Mouse (Mus musculus): ENCODE measurements at regions not wholly inside any gene's neighbourhood (a gene's known extent, or its start where the extent isn't known, plus 50 kb on each side); places are given as distances from the start of the nearest gene placed in this dataset.

GRCm38 (mm10) chr17:64426536-64426935 is 94.8 kb upstream of the Pja2 start:
- H3K9ac ChIP-seq (replicated peaks; ENCODE audit: low read length): no peak overlapping the region
- no peaks in the 10 kb centered on the region for H3K36me3 ChIP-seq (ENCODE audit: insufficient read depth, low read length)

GRCm38 (mm10) chr17:64439571-64439970 is 107.9 kb upstream of the Pja2 start:
- Histone ChIP-seq H3K9me3 (ENCODE audit: low read length) (no peaks in the 10 kb centered on the region), H3K27ac (ENCODE audit: low read length) (no peak overlapping the region), H3K27me3 (ENCODE audit: insufficient read depth, low read length) (no peaks in the 10 kb centered on the region), H3K4me3 (ENCODE audit: low read length) (no peak overlapping the region), H3K4me2 (replicated peaks; ENCODE audit: low read depth, low read length) (no peak overlapping the region), H3K9ac (replicated peaks; ENCODE audit: low read length) (no peak overlapping the region), H3K36me3 (ENCODE audit: insufficient read depth, low read length) (no peaks in the 10 kb centered on the region), H3K4me1 (ENCODE audit: insufficient read depth, low read length) (no peaks in the 10 kb centered on the region)
- no peak for ATAC-seq (ENCODE audit: low FRiP score, low TSS enrichment)
- 67% methylated on average over 1 of the region's 1 CpGs for WGBS

More at GRCm38 (mm10) chr17:64426536-64426935, 94.8 kb upstream of the Pja2 start:
- no peak overlapping the region for H3K4me3 ChIP-seq (ENCODE audit: low read length)
- 0 out of 2 replicates have a peak, but pooled peaks cover 2% of the 10 kb centered on the region for H3K4me1 ChIP-seq (ENCODE audit: insufficient read depth, low read length)
- 42% methylated on average over 5 of the region's 5 CpGs for WGBS
- no peak overlapping the region for H3K27ac ChIP-seq (ENCODE audit: low read length)
- no peaks in the 10 kb centered on the region for H3K27me3 ChIP-seq (ENCODE audit: insufficient read depth, low read length)
- H3K4me2 ChIP-seq (replicated peaks; ENCODE audit: low read depth, low read length): no peak overlapping the region
- no peak for ATAC-seq (ENCODE audit: low FRiP score, low TSS enrichment)
- no peaks in the 10 kb centered on the region for H3K9me3 ChIP-seq (ENCODE audit: low read length)

- Histone ChIP-seq H3K4me2 (replicated peaks; ENCODE audit: low read depth, low read length) (no peak overlapping the region), H3K9me3 (ENCODE audit: low read length) (no peaks in the 10 kb centered on the region), H3K9ac (replicated peaks; ENCODE audit: low read length) (no peak overlapping the region), H3K36me3 (ENCODE audit: insufficient read depth, low read length) (no peaks in the 10 kb centered on the region), H3K27ac (ENCODE audit: low read length) (no peak overlapping the region), H3K27me3 (ENCODE audit: insufficient read depth, low read length) (no peaks in the 10 kb centered on the region), H3K4me1 (ENCODE audit: insufficient read depth, low read length) (no peaks in the 10 kb centered on the region), H3K4me3 (ENCODE audit: low read length) (no peak overlapping the region)
- 71% methylated on average over 2 of the region's 2 CpGs for WGBS
- ATAC-seq (ENCODE audit: low FRiP score, low TSS enrichment): no peak
Measured at GRCm38 (mm10) chr17:64454736-64455135, 123.0 kb upstream of the Pja2 start.

- no peaks in the 10 kb centered on the region for H3K9me3 ChIP-seq (ENCODE audit: low read length)
- no peak for ATAC-seq (ENCODE audit: low FRiP score, low TSS enrichment)
- no peak overlapping the region for H3K27ac ChIP-seq (ENCODE audit: low read length)
- H3K4me3 ChIP-seq (ENCODE audit: low read length): no peak overlapping the region
- H3K9ac ChIP-seq (replicated peaks; ENCODE audit: low read length): no peak overlapping the region
- no peaks in the 10 kb centered on the region for H3K36me3 ChIP-seq (ENCODE audit: insufficient read depth, low read length)
- H3K27me3 ChIP-seq (ENCODE audit: insufficient read depth, low read length): no peaks in the 10 kb centered on the region; the same call in 1 of the 2 replicates
- no peaks in the 10 kb centered on the region for H3K4me1 ChIP-seq (ENCODE audit: insufficient read depth, low read length)
- WGBS: 77% methylated on average over 7 of the region's 7 CpGs
- no peak overlapping the region for H3K4me2 ChIP-seq (replicated peaks; ENCODE audit: low read depth, low read length)
Measured at GRCm38 (mm10) chr17:64466273-64466672, 134.3 kb upstream of the Man2a1 start.

- Histone ChIP-seq H3K4me3 (ENCODE audit: low read length) (no peak overlapping the region), H3K4me1 (ENCODE audit: insufficient read depth, low read length) (no peaks in the 10 kb centered on the region), H3K27me3 (ENCODE audit: insufficient read depth, low read length) (no peaks in the 10 kb centered on the region; the same call in 1 of the 2 replicates), H3K27ac (ENCODE audit: low read length) (no peak overlapping the region), H3K4me2 (replicated peaks; ENCODE audit: low read depth, low read length) (no peak overlapping the region), H3K36me3 (ENCODE audit: insufficient read depth, low read length) (no peaks in the 10 kb centered on the region), H3K9ac (replicated peaks; ENCODE audit: low read length) (no peak overlapping the region), H3K9me3 (ENCODE audit: low read length) (no peaks in the 10 kb centered on the region)
- no peak for ATAC-seq (ENCODE audit: low FRiP score, low TSS enrichment)
- 88% methylated on average over 9 of the region's 9 CpGs for WGBS
Measured at GRCm38 (mm10) chr17:64466746-64467145, 133.8 kb upstream of the Man2a1 start.

- H3K36me3 ChIP-seq (ENCODE audit: insufficient read depth, low read length): no peaks in the 10 kb centered on the region
- H3K9me3 ChIP-seq (ENCODE audit: low read length): no peaks in the 10 kb centered on the region
- no peaks in the 10 kb centered on the region; the same call in 1 of the 2 replicates for H3K27me3 ChIP-seq (ENCODE audit: insufficient read depth, low read length)
- no peak overlapping the region for H3K4me3 ChIP-seq (ENCODE audit: low read length)
- no peak overlapping the region for H3K27ac ChIP-seq (ENCODE audit: low read length)
- no peak overlapping the region for H3K9ac ChIP-seq (replicated peaks; ENCODE audit: low read length)
- H3K4me1 ChIP-seq (ENCODE audit: insufficient read depth, low read length): no peaks in the 10 kb centered on the region
- 56% methylated on average over 10 of the region's 12 CpGs for WGBS
- no peak overlapping the region for H3K4me2 ChIP-seq (replicated peaks; ENCODE audit: low read depth, low read length)
- ATAC-seq (ENCODE audit: low FRiP score, low TSS enrichment): peak; percentile 54
Measured at GRCm38 (mm10) chr17:64467297-64467696, 133.2 kb upstream of the Man2a1 start.

DNA sequence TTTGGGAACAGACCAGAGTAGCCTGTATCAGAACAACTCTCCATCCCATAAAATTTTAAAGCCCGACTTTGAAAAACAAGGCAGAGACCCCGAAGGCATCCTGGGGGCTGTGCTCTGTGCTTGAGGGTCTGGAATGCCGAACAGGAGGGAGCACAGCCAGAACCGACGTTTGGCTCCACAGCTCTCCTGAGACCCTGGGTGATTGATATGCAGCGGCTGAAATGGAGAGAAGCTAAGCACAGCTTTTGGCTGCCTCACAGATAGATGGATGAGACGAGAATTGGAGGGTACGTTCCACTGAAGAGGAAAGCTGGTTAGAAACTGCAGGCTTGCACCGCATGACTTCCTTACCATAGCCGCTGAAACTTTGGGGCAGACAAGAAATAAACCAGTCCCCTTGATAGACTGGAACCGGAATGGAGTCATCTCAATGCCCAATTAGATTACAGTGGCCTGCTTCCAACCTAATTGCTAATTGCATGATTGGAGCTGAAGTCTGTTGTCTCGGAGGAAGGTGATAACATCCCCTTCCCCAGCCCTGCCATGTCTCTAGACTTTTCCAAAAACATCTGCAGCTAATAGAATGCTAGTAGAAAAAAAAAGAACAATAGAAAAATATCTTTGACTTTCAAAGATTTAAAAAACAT is 130.7 kb upstream of the Man2a1 start:
- Histone ChIP-seq H3K36me3 (ENCODE audit: insufficient read depth, low read length) (no peaks in the 10 kb centered on the region), H3K9me3 (ENCODE audit: low read length) (no peaks in the 10 kb centered on the region), H3K4me2 (replicated peaks; ENCODE audit: low read depth, low read length) (peak overlapping the region; percentile 29), H3K27ac (ENCODE audit: low read length) (no peak overlapping the region), H3K9ac (replicated peaks; ENCODE audit: low read length) (no peak overlapping the region), H3K27me3 (ENCODE audit: insufficient read depth, low read length) (no peaks in the 10 kb centered on the region; the same call in 1 of the 2 replicates), H3K4me1 (ENCODE audit: insufficient read depth, low read length) (no peaks in the 10 kb centered on the region), H3K4me3 (ENCODE audit: low read length) (peak overlapping the region; percentile 1; the same call in 1 of the 2 replicates)
- WGBS: 16% methylated on average over 12 of the region's 12 CpGs
- ATAC-seq (ENCODE audit: low FRiP score, low TSS enrichment): no peak

GRCm38 (mm10) chr17:64480607-64481038 is 119.9 kb upstream of the Man2a1 start:
- 5% methylated on average over 1 of the region's 1 CpGs for WGBS
- ATAC-seq (ENCODE audit: low FRiP score, low TSS enrichment): peak; percentile 82; the same call in 1 of the 2 replicates
- H3K4me3 ChIP-seq (ENCODE audit: low read length): no peak overlapping the region
- H3K4me2 ChIP-seq (replicated peaks; ENCODE audit: low read depth, low read length): no peak overlapping the region
- H3K4me1 ChIP-seq (ENCODE audit: insufficient read depth, low read length): 0 out of 2 replicates have a peak, but pooled peaks cover 2% of the 10 kb centered on the region
- H3K27me3 ChIP-seq (ENCODE audit: insufficient read depth, low read length): no peaks in the 10 kb centered on the region
- H3K27ac ChIP-seq (ENCODE audit: low read length): no peak overlapping the region
- H3K9me3 ChIP-seq (ENCODE audit: low read length): no peaks in the 10 kb centered on the region
- H3K9ac ChIP-seq (replicated peaks; ENCODE audit: low read length): no peak overlapping the region
- H3K36me3 ChIP-seq (ENCODE audit: insufficient read depth, low read length): no peaks in the 10 kb centered on the region

DNA sequence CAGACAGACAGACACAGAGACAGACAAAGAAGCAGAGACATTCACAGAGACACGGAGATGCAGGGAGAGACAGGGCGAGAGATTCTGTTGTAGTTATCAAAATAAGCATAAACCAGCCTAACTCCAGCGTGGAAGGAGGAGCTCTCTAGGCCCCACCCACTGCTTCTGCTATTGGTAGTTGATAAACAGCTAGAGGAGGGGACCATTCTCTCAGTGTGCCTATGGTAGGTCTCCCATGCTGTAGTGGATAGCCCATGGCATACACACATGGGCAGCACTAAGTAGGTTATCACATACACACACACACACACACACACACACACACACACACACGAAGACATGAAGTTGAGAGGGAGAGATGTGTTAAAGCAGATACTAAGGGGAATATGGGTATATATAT is 115.7 kb upstream of the Man2a1 start:
- WGBS: 86% methylated on average over 4 of the region's 4 CpGs
- no peaks in the 10 kb centered on the region for H3K36me3 ChIP-seq (ENCODE audit: insufficient read depth, low read length)

GRCm38 (mm10) chr17:64489769-64490335 is 110.7 kb upstream of the Man2a1 start:
- H3K4me1 ChIP-seq (ENCODE audit: insufficient read depth, low read length): peaks cover 10% of the 10 kb centered on the region; the same call in 1 of the 2 replicates
- no peak for ATAC-seq (ENCODE audit: low FRiP score, low TSS enrichment)
- H3K27ac ChIP-seq (ENCODE audit: low read length): no peak overlapping the region
- no peak overlapping the region for H3K4me2 ChIP-seq (replicated peaks; ENCODE audit: low read depth, low read length)
- no peak overlapping the region for H3K4me3 ChIP-seq (ENCODE audit: low read length)
- no peak overlapping the region for H3K9ac ChIP-seq (replicated peaks; ENCODE audit: low read length)
- no peaks in the 10 kb centered on the region for H3K36me3 ChIP-seq (ENCODE audit: insufficient read depth, low read length)
- H3K9me3 ChIP-seq (ENCODE audit: low read length): no peaks in the 10 kb centered on the region
- 94% methylated on average over 2 of the region's 2 CpGs for WGBS
- no peaks in the 10 kb centered on the region for H3K27me3 ChIP-seq (ENCODE audit: insufficient read depth, low read length)

More for the DNA sequence above, 115.7 kb upstream of the Man2a1 start:
- H3K4me1 ChIP-seq (ENCODE audit: insufficient read depth, low read length): peaks cover 12% of the 10 kb centered on the region; the same call in 1 of the 2 replicates
- no peak overlapping the region for H3K9ac ChIP-seq (replicated peaks; ENCODE audit: low read length)
- H3K4me3 ChIP-seq (ENCODE audit: low read length): no peak overlapping the region
- H3K4me2 ChIP-seq (replicated peaks; ENCODE audit: low read depth, low read length): no peak overlapping the region
- H3K9me3 ChIP-seq (ENCODE audit: low read length): no peaks in the 10 kb centered on the region
- H3K27ac ChIP-seq (ENCODE audit: low read length): no peak overlapping the region
- H3K27me3 ChIP-seq (ENCODE audit: insufficient read depth, low read length): no peaks in the 10 kb centered on the region
- ATAC-seq (ENCODE audit: low FRiP score, low TSS enrichment): no peak

Data from kidney, embryonic 16.5 days (tissue).